Mouse (Mus musculus) granulocyte monocyte progenitor cell, adult 5-6 weeks (primary cell): ENCODE results near the gene Gpr107. TPM values are rescaled to one million over a fixed set of nuclear protein-coding genes. Genes with fewer than 3 reads are reported as not detected.

Experiments used
- ATAC-seq: replicated peaks from 2 replicates; pipeline ENCODE4 v1.8.0; 2016; ENCODE audit warnings: mild to moderate bottlenecking, moderate TSS enrichment, inconsistent platforms; ENCODE audit not compliant: poor library complexity, severe bottlenecking
- total RNA-seq, 2 experiments: library from RNA; stranded (forward) in 1 of 2; stranded (reverse) in 1 of 2; fragments of 200-712, 200-1000 nt in 1 of 2; fragments of >200 nt in 1 of 2; fragmentation: Nextera tagmentation in 1 of 2; gene quantifications; 2 replicates each; pipeline ENCODE4 v1.2.3; 2014 to 2017

The Gpr107 gene
- total RNA-seq (2014; fragmentation: Nextera tagmentation) = 12.8 and 13.5 TPM in 2 replicates
- 16.4 and 16.9 TPM in 2 replicates for total RNA-seq (2017)

DNA sequence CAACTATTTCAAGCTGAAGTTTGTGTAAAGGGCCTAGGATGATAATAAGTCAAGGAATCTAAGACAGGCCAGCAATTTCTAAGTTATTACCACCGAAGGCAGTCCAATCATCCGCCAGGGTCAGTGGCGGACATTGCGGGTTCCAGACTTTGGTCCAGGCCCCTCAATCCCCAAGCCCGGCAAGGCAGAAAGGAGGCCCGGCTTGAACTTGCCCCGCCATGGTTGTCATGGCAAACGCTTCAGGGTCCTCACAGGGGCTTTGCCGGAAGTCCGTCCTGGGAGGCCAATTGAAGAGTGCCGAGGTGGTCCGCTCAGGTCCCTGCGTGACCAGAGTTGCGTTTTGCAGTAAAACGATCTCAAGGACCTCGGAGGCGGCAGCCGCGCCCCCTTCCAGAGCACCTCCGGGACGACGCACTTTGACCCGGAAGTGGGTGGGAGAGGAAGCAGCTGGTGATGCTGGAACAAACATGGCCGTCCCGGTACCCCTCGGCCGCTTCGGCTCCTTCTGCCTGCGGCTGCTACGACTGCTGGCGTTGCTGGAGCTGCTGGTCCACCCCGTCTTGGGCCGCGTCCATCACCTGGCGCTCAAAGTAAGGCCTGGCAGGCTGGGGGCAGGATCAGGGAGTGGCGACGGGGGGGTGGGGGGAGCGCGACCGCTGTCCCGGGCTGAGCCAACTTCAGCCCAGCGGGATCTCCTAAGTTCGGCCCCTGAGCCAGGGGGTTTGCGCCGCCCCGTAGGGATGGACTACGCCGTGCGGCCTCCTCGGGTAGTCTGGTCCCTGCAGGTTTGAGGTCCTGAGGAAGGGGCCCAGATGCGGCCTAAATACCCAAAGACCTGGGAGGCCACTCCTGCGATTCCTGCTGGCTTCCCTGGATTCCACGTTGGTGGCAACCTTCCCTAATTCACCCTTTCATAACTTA lies at the start of gene Gpr107:
Gpr107 (plus strand) TSS at position 425 of the 921 bp plus-strand sequence.
- peak; percentile 91 for ATAC-seq

GRCm38 (mm10) chr2:31103321-31103720 lies 48.8 kb upstream of the Gpr107 start:
- ATAC-seq = no peak

DNA sequence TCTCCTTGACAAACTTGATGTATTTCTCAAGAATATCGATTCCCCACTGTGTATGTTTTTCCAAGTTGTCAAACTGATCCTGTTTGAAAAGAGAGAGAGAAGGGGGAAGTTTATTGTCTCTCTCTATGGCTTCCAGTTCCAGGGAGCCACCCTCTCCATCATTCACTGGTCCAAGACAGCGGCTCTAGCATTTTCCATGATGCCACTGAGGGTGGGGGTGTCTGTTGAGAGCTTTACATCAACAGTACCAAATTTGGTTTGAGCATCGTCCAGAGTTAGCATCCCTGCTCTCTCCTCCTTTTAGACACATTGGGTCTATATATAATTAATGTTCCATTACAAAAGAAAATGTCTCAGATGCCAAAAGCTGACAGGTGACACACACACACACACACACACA lies 46.8 kb upstream of the Gpr107 start:
- no peak for ATAC-seq

DNA sequence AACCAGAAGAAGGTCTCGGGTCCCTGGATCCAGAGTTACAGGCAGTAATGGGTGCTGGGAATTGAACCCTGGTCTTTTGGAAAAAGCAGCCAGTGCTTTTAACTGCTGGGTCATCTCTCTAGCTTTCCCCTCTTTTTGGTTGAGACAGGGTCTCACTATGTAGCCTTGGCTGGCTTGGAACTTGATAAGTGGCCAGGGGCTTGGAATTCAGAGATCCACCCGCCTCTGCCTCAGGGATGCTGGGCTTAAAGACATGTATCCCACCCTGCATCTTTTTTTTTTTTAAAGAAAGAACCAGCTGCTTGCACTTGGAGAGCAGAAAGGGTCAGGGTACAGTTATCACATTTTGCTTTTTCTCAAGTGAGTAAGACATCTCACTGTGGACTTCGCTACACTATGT lies 46.1 kb upstream of the Gpr107 start:
- no peak for ATAC-seq

DNA sequence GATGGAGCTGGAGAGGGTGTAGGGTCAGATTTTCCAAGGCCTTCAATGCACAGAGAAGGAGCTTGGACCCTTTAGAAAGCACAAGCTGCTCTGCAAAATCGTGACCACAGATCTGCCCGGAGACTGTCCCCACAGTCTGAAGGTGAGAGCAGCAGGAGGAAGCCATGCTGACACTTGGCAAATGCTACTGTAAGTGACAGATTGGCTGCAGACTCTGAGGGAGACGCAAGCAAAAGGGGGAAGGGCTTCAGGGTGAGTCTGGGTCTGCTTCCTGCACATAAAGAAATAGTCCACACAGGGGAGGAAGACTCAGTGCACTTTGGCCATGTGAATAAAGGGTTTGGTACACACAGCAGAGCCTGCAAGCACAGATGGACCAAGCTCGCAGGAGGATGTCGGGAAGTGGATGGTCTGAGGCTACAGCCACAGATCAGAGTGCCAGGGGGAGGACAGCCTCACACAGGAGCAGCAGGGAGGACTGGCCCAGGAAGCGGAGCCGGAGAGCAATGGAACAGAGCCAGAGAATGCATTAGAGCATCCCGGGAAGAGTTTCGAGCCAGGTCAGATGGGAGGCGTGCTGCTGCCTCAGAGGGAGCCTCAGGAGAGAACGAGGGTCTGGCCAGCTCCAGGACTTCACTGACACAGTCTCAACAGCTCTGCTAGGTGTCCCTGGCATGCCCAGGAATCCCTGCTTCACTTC lies 45.3 kb upstream of the Gpr107 start:
- ATAC-seq = no peak

GRCm38 (mm10) chr2:31108186-31108585 lies 43.9 kb upstream of the Gpr107 start:
- ATAC-seq = peak; percentile 71

DNA sequence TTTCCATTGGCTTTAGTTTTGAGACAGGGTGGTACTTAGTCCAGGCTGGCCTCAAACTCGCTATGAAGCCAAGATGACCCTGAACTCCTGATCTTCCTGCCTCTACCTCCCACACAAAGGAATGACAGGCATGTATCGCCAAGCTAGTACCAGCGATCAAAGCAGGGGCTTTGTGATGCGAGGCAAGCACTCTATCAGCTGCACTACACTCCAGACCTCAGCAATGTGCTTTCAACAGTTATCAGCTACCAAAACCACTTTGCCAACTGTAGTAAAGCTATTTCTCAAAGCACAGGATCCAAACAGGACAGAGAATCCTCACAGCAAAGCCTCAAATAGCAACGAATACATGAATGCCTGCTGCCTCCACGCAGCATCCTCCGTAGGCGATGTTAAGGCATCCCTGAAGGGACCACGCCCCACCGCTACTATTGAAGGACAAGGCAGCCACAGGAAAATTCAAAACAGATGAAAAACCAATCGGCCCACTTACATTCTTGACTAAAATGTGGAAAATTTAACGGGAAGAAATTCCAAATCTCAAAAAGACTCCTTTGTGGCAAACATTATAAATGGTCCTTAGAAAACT lies 42.1 kb upstream of the Gpr107 start:
- no peak for ATAC-seq

- no peak for ATAC-seq
Measured at GRCm38 (mm10) chr2:31111685-31112084, 40.4 kb upstream of the Gpr107 start.

DNA sequence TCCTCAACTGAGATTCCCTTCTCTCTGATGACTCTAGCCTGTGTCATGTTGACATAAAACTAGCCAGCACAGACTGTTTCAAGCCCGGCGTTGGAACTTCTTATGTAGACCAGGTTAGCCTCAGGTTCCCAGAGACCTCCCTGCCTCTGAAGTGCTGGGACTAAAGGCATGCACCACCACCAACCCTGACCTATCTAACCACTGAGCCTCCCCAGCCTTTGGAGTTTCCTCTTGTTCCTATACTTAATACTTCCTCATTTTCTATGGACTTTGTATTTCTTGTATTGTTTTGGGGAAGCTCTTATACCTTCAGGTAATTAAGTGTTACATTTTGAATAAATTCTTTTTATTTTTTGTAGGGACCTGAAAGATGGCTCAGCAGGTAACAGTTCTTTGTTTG lies 37.9 kb upstream of the Gpr107 start:
- peak; percentile 67 for ATAC-seq

DNA sequence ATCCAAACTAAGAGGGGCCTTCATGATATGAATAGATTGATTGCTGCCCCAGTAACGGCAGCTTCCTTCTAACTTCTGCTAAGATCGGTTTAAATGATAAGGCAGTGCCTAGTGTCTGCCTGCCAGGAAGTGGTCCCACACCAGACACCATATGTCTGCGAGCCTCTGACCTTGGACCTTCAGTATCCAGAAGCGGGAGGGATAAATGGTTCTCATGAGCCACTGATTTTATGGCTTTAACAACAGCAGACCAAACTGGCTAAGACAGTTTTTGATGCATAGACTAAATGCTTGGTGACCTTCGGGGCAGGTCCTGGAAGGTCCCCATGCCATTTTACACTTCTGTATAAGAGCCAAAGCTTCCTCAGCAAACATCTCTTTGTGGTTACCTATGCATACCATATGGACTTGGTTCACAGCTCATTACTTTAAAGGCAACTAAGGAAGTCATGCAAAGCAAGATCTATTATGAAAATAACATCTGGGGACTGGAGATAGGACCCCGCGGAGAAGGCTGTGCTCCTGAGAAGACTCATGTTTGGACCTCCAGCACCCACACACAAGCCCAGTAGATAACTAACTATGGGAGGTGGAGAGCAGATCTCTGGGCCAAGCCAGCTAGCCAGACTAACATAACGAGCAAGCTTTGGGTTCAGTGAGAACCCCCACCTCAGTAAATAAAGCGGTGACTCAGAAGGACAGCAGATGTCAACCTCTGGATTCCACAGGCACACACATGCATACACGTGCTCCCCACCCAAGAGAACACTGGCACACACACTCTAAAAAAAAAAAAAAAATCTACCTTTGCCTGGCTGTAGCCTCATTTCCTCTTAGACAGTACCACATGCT lies 36.8 kb upstream of the Gpr107 start:
- ATAC-seq = peak; percentile 39; the same call in 1 of the 2 replicates

DNA sequence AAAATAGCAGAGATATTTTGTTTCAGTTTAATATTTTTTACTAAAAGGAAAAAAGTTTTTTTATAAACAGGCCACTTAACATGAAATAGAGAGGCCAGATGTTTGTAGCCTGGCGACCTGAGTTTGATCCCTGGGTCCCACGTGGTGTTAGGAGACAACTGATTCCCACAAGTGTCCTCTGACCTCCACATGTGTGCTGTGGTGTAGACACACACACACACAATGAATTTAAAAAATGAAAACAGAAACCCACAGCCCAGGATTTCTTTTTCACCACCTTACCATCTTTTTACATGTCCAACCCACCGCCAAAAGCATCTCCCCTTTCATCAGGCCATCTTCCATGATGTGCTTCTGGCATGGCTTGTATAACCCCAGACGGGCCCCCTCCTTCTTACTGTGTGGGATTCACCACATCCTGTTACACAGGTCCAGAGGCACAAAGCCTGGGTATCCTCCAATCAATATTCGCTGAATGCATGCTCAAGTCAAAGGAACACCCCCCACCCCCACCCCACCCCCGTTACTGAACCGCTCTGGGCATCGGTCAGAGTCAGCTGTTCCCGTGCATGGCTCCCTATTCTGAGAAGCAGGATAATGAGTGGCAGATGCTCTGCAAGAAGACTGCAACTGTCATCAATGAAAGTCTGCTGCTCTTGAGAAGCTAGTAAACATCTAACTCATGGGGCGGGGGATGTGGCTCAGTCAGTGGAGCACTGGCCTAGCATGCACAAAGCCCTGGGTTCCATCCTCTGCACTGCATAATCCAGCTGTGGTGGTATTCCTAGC lies 36.0 kb upstream of the Gpr107 start:
- peak; percentile 69 for ATAC-seq

- no peak for ATAC-seq
Measured at GRCm38 (mm10) chr2:31118211-31118610, 33.9 kb upstream of the Gpr107 start.

DNA sequence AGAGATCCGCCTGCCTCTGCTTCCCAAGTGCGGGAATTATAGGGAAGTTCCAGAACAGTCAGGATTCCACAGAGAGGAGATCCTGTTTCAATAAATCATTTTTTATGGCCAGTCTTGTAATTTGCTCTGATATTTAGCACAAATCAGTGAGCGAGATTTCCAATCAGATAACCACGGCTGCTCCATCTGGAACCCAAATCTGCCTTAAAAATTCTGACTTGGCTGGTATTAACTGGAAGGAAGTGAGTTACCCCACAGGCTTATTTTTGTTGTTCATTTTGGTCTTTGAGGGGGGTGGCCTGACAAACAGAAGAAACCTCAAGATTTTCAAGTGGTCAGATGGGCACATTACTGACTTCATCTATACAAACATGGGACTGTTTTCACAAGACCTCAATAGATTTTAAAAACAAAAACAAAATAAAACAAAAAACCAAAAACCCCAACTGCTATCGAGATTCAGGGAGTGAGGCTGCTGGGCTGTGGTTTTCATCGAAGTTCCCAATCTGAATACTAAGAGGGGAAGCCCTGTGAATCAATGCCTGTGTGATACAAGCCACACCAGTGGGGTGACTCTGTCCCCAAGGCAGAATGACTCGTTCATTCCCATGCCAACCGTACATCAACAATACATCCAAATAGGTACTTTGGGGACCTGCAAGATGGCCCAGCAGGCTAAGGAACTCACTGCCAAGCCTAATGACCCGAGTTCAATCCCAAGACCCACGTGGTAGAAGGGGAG lies 33.3 kb upstream of the Gpr107 start:
- ATAC-seq = peak; percentile 41

DNA sequence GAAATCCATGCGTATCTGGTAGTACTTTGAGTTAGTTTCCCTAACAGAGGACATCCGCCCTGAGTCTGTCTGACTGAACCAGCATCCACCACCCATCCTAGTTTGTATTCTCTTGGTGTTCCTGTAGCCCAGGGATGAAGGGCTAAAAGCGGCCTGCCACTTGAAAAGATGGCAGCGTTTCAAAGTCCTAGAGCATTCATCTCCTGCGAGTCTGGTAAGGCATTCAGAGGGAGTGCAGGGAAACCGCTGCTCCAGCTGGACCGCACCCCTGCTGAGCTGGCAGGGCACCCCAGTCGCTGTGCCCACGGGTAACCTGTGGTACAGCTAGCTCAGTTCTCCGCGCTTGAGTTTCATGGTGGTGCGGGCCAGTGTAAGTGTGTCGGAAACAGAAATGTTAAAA lies 32.3 kb upstream of the Gpr107 start:
- ATAC-seq = no peak

GRCm38 (mm10) chr2:31121131-31121693 lies 30.9 kb upstream of the Gpr107 start:
- no peak for ATAC-seq

DNA sequence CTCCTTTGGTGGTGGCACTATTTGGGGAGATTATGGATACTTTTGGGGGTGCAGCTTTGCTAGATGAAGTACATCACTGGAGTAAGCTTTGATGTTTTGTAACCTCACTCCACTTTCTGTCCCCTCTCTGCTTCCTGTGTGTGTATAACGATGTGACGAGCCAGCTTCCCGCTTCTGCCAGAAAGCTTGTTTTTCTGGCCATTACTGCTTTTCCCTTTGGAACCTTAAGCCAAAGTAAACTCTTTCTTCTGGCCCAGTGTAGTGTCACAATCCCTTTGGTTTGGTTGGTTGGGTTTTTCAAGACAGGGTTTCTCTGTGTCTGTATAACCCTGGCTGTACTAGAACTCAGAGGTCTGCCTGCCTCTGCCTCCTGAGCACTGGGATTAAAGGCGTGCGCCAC lies 29.3 kb upstream of the Gpr107 start:
- no peak for ATAC-seq

DNA sequence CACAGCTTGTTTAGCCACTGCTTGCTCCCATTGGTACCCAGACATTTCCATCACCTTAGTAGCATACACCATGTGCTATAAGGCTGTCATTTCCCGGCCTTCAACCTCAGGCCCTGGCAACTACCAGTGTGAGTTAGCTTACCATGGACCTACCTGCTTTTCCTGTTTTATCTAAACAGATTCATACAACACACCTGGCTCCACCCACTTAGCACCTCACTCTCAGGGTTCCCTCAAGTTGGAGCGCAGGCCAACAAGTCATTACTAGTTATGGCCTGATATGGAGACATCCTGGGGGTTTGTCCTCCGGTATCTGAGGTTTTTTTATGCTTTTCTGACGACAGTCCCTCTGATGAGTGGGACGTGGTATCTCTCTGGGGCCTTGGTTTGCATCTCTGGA lies 28.6 kb upstream of the Gpr107 start:
- ATAC-seq = no peak

GRCm38 (mm10) chr2:31124694-31125093 lies 27.4 kb upstream of the Gpr107 start:
- no peak for ATAC-seq
